Mouse (Mus musculus): ENCODE measurements around the gene Apoa2.

Apoa2 gene

DNA sequence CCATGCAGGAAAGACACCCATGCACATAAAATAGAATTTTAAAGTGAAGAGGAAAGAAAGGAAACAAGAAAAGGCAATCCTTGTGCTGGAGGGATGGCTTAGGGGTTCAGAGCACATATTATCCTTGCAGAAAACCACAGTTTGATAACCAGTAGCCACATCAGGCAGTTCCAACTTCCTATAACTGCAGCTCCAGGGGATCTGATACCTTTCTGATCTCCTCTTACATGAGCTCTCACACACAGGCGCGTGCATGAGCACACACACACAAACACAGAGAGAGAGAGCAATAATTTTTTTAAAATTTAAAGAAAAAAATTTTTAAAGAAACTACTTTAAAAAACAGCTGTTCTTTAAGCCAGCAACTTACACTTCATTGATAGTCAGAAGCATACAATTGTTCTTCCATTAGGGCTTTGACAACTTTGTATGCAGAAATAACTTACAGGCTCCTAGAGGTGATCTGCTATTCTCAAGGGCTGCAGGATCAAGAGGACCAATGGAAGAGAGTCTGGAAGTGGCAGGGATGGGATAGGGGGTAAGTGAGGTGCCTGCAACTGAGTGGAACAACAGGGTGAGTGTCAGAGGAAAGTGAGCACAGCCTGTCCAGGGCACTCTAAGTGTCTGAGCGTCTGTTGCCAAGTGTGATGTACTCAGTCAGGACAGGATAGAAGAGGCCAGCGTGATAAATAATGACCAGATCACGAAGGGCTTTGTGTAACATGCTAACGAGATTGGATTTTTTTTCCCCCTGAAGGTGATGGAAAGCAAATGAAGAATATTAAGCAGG is 19.0 kb upstream of the Apoa2 start:
- no peak for DNase-seq

DNA sequence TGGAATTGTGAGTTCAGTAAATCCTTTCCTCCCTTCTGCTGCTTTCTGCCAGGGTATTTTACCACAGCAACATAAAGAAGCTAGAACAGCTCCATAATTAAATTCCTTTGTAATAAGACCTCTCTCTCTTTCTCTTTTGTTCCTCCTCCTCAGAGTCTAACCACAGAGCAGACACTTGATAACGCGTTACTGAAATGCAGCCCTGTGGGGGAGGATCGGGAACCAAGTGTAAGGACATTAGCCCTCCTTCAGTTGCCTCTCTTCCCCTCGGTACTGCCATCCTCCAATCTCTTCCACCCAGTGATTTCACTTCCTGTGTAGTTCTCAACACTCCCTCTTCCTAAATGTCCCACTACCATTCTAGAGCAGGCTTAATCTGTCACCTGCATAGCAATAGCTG is 15.4 kb upstream of the Apoa2 start:
- no peak for DNase-seq

GRCm38 (mm10) chr1:171212854-171213253 is 12.0 kb upstream of the Apoa2 start:
- DNase-seq = no peak

DNA sequence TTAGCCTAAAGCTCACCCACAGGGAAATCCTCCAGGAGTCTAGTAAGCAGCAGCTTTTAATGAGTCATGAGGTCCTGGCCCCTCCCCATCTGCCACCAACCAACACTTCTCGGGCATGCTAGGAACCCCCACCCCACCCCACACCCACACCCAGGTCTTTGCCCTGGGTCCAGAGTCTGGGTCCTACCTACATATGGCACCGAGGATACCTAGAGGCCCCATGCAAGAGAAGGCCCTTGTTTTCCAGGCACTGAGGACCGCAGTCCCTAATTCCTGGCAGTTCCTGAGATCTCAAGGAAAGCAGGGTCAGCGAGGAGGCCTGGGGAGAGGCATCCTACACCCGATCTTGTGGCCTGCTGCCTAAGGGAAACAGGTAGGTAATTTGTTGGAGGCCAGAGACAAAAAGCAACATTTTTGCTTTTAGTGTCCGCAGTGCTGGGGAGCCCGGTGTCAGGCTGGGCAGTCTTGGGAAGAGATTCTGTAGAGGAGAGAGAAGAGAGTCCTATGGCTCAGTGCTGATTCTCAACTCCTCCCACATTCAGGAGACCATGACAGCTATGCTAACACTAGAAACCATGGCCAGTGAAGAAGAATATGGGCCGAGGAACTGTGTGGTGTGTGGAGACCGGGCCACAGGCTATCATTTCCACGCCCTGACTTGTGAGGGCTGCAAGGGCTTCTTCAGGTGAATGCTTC is 10.9 kb upstream of the Apoa2 start, which contains the start of gene Nr1i3:
Gene Nr1i3, plus strand, starts transcription at position 170 of the 696 bp plus-strand sequence.
- DNase-seq = no peak

DNA sequence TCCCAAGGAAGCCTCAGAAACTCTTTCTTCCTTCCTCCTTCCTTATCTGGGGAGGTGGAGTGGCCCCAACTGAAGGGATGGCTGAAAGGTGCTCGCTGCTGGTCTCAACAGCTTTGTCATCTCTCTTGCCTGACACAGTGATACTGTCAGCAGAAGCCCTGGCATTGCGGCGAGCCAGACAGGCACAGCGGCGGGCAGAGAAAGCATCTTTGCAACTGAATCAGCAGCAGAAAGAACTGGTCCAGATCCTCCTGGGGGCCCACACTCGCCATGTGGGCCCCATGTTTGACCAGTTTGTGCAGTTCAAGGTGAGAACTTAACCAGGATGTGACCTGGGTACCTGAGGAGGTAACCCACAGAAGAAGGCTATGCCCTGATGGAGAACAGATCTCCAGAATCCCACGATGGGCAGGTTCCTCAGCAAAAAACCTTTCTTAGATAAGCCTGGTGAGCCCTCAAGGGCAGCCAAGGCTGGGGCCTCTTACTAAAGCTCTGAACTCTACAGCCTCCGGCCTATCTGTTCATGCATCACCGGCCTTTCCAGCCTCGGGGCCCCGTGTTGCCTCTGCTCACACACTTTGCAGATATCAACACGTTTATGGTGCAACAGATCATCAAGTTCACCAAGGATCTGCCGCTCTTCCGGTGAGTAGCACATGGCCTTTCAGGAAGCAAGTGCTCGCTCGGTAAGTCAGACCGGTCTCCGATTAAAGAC is 8.5 kb upstream of the Apoa2 start:
- DNase-seq = no peak

- DNase-seq = peak; percentile 90
Observed at GRCm38 (mm10) chr1:171220871-171221270, 4.0 kb upstream of the Apoa2 start.

DNA sequence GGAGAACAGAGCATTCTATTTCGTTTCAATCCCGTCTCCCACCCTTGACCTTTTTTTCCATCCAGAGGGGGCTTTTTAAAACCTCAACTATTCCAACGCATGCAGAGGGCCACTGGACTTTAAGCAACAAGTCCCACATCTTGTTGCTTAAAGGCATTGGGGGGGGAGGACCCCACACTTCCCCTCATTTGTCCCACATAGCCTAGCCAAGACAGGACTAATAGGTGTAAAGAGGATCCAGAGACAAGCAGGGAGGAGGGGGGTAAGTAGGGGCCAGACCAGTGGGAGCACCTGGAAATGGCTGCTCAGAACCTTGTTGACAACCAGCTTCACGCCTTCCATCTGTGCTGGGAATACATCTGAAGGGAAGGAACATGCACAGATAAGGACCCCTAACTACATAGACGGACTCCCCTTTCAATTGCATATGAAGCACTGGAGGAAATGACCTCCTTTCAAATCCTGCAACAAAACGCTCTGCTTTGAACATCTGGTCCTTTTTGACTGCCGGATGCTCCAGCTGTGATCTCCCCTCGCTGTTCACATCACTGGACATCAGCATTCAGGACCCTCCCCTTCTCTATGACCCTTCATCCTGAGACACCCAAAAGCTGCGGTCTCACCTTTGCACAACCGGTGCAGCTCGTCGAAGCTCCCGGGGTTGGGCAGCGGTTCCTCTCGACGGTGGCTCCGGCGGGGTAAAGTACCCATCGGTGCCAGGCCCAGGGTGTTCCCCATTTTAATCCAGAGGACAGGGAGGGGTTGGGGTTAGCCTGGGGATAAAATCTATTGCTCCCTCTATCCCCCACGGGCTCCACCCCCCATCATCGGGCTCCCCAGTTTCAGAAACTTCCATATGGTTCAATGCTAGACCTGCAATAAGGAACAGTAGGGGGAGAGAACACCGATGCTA is 3.3 kb upstream of the Apoa2 start:
- peak; percentile 20 for DNase-seq

DNA sequence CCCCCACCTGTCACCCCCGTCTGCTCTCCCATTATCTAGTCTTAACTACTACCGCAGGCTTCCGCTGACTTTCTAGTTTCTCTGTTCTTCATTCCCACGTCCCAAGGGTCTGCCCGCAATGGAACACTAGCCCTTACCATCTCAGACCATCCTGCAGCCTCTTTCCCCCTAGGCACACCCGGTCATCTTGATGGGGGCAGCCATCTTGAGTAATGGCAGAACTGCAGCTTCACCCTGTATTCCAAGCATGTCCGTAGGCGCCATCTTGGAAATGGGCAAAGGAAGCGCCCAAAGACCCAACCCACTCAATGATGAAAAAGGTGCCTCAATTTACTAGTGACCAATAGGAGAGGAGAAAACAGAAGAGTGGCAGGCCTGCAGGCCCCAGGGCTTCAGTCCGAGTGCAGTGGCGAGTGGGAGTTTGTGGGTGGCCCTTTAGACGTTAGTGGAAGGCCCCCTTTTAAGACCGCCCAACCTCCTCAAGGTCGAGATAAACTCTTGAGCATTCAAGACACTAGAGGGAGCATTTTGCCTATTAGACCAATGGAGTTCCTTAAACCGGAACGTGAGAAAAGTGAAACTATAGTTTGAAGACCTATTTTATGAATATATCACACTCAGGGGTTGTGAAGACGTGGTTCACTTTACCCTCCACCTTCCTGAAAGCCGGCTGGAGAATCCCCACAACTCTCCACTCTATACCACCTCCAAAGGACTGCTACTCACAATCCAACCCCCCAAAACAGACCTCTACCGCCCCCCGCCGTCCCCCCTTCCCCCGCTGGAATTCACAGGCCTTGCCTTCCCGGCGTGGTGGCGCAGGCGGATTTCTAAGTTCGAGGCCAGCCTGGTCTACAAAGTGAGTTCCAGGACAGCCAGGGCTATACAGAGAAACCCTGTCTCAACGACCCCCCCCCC is 2.4 kb upstream of the Apoa2 start, which contains the start of gene Tomm40l:
Gene Tomm40l, minus strand, starts transcription at position 277 of the 918 bp plus-strand sequence.
- peak; percentile 98 for DNase-seq

- DNase-seq = no peak
Observed at GRCm38 (mm10) chr1:171223168-171223567, 1.7 kb upstream of the Apoa2 start.

DNA sequence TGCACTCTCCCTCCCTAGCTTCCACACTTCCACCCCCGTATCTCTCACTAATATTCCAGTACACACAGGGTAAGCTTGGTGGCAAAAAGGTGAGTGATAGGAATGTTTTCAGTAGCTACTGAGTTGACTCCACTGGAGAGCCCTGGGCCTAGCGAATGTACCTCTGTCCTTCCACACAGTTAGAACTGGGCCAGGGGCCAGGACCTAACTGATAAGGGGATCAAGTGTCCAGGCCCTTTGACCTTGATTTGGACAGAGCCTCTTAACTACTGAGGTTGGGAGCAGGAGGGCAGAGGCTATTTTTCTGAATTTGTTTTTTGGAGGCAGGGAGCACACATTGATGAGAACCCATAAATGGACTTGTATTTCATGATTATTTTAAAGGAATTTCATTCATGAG is 1.1 kb upstream of the Apoa2 start:
- DNase-seq = no peak

GRCm38 (mm10) chr1:171226780-171227179 is 1.9 kb downstream of the Apoa2 start:
- no peak for DNase-seq

DNA sequence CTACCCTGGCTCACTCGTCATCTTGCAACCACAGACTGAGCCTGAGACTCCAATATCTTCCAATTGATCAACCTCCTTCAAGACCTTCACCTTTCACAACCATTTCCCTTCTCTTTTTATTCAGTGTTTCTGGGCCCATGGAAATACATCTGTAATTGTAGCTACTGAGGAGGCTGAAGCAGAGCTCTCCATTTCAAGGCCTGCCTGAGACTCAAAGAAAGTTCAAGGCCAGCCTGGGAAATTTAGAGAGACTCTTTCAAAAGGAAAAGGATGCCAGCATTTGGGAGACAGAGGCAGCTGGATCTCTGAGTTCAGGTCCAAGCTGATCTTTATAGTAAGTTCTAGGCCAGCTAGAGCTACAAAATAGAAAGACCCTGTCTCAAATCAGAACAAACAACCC is 3.0 kb downstream of the Apoa2 start:
- no peak for DNase-seq

DNA sequence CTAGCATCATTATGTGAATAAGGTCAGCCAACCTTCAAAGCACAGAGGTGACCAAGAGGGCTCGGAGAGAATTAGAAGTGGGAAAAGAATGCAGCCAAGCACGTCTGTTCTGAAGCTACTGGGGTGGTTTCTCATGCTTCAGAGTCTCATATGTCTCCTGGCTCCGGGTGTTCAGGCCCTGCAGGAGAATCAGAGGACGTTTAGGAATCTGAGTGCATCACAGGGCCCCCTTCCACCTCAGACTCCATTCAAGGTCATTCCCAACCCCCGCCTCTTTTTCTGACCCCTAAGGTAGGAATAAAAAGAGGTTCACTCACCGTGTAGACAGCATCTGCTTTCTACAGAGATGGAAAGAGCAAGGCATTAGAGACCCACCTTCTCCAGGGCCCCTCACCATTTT is 4.9 kb downstream of the Apoa2 start:
- DNase-seq = no peak

GRCm38 (mm10) chr1:171230215-171230614 is 5.4 kb downstream of the Apoa2 start:
- DNase-seq = no peak

DNA sequence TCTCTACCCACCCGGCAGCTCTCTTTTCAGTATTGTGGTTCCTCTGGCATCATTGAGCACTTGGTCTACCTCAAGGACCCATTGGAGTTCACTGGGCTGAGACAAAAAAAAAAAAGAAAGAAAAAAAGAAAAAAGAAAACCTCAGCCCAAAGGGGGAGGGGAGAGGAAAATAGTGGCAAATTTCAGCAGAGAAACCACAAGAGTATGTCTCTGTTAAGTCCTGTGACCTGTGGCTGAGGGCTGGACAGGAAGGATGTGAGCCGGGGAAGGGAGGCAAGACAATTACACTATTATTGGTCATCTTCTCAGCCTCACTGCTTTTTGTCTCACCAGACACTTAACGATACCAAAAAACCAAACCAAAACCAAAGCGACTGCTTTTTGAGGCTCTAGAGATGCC is 7.0 kb downstream of the Apoa2 start:
- DNase-seq = no peak

DNA sequence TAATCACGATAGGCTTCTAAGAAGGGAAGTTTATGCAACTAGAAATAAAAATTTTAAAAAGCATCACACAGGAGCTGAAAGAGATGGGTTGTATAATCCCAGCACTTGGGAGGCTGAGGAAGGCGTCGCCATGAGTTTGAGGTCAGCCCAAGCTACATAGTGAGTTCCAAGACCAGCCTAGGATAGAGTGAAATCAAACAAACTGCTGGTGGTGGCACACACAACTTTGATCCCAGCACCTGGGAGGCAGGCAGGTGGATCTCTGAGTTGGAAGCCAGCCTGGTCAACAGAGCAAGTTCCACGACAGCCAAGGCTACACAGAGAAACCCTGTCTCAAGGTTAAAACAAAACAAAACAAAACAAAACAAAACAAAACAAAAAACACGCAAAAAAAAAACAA is 7.5 kb downstream of the Apoa2 start:
- no peak for DNase-seq

GRCm38 (mm10) chr1:171232800-171233730 is 8.2 kb downstream of the Apoa2 start:
- no peak for DNase-seq

DNA sequence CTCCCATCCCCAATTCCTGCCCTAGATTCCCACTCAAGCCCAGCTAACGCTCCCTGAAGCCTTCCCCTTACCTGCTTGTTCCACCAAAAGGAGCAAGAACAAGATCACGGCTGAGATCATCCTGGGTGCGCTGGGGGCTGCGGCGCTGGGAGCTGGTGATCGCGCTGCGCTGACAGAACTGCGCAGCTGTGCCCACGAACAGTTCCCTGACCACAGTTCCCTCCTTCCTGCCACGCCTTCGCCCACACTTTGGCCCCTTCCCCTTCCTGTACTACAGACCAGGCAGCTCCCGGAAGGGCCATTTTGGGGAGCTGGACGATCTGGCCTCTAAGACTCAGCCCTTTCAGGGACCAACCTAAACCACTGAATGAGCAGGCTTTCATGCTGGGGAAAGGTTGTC is 9.3 kb downstream of the Apoa2 start, which contains the start of gene Fcer1g:
Gene Fcer1g, minus strand, starts transcription at position 240 of the 400 bp plus-strand sequence.
- no peak for DNase-seq

DNA sequence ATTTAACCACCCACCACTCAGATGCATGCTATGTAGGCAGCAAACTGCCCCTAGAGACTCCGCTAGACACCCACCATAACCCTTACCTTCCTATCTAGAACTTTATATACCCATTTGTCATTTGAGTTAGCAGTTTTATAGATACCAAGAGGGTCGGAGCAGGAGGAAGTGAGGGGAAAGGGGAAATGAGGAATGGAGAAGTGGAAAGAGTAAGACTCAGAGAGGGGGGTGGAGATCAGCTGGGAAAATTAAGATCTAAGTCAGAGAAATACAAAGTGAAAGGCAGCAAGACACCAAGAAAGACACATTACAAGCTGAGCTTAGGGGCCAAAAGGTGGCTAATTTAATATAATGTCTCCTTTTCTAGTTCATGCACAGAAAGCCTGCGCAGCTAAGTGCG is 9.7 kb downstream of the Apoa2 start:
- no peak for DNase-seq

- no peak for DNase-seq
Observed at GRCm38 (mm10) chr1:171235791-171236190, 10.9 kb downstream of the Apoa2 start.

All from right cerebral cortex, adult 18-20 months (tissue).